Mouse (Mus musculus) kidney, postnatal 14 days (tissue): ENCODE results near the gene Helb.
"Not testable (repeated sequence)": the region's sequence is repeated elsewhere in the genome, so short reads cannot be mapped to it uniquely, and the experiment has no call there.

Experiments
- DNase-seq: peaks from one replicate; pipeline ENCODE4 v3.0.0; 2022; ENCODE audit warnings: mixed read lengths

The Helb gene

DNA sequence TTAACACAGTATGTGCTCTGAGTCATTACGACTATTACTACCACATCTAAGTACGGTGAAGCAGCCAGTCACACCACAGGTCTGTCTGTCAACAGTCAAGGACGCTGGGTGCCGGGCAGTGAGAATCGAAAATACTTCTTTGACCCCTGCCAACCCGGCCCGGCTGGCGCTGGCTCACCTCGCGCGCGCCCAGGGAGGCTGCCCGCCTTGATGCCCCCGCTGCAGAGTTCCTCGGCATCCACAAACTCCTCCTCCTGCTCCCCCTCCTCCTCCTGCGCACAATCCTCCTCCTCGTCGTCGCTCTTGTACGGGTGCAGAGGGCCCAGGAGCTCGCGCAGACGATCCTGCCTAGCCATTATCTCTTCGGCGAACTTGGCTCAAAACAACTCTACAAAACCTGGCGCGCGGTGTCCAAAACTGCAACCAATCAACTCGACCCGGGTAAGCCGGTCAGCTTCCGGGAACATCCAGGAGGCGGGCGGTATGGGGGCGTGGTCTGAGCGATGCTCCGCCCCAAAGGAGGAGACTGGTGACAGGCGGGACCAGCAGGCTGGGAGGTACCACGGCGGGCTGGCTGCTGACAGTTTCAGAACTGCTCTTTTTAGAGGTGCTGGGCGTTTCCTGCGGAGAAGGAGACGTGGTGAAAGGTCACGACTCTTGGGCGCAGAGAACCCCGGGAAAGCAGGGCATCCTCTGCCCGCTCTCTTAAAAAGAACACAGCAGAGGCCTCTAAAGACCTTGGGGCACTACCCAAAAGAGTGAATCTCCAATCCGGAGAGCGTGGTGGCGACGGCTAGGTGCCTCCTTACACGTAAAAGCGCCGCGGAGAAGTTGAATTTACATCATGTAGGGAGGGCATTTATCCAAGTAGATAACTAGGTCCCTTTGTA is at the start of gene Helb:
Gene Helb, minus strand, starts transcription at position 481 of the 890 bp plus-strand sequence.
- DNase-seq, result peak; percentile 98

DNA sequence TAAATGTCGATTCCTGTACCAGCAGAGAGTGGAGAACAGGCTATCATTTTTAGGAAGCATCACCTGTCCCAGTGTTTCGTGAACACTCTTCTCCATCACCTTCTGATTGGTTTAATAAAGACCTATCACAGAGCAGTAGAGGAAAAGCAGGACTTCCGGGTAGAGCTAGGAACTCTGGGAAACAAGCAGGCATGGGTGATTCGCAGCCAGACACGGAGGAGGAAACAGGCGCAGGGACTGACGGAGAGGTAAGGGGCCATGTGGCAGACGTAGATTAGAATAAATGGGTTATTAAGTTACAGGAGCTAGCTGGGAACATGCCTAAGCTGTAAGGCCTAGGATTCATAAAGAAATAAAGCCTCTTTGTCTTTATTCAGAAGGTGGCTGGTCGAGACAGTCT is 47.7 kb upstream of the Helb start:
- DNase-seq, result no peak

- DNase-seq, result no peak
Measured at GRCm38 (mm10) chr10:120153911-120154310, 41.1 kb upstream of the Helb start.

GRCm38 (mm10) chr10:120151672-120152071 is 38.9 kb upstream of the Helb start:
- DNase-seq, result no peak

- no peak for DNase-seq
Measured at GRCm38 (mm10) chr10:120140916-120141516, 28.2 kb upstream of the Helb start.

DNA sequence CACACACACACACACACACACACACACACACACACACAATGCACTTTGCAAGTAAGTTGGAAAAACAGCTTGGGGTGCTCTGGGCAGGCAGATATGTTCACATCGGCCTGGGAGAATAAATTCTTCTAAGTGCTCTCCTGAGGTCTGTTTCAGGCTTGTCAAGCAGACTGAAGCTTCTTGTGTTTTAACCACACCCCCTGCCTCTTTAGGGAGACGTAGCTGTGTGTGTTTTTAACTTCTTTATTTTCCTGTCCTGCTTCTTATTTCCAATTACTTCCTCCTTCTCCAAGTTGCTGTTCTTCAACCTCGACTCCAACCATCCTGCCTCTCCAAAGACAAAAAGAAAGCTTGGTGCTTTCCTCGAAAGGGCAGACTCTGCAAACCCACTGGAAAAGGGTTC is 27.4 kb upstream of the Helb start:
- no peak for DNase-seq

GRCm38 (mm10) chr10:120136020-120136562 is 23.3 kb upstream of the Helb start:
- no peak for DNase-seq

GRCm38 (mm10) chr10:120133697-120134096 is 20.9 kb upstream of the Helb start:
- DNase-seq, result no peak

GRCm38 (mm10) chr10:120130621-120131020 is 17.8 kb upstream of the Helb start:
- DNase-seq, result peak; percentile 50

DNA sequence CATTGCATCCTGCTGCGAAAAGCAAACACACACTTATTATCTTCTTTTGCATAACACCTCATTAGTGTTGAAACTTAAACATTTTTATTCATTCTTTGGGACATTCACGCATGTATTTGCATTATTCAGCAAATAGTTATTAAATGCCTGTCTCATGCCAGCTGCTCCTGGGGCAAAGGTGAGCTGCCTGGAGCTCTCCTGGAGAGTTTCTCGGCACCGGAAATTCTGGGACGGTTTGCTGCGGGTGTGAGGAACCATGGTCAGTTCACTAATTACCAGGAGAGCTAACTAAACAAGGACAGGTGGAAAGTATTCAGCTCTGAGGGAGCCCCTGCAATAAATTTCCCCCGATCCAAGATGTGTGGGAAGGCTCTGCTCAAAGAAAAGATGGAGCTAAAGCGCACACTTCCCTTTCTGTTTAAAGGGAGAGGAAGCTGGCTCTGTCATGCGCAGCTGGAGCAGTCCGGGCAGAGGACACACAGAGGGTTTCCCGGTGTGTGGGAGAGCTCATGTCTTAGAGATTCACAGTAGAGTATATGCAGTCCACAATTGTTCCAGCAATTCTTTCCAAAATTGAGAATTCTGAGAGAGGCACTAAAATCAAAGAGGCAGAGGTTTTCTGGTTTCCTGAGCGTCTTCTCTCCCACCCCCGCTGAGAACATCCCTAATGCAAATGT is 16.0 kb upstream of the Helb start:
- DNase-seq, result peak; percentile 53

DNA sequence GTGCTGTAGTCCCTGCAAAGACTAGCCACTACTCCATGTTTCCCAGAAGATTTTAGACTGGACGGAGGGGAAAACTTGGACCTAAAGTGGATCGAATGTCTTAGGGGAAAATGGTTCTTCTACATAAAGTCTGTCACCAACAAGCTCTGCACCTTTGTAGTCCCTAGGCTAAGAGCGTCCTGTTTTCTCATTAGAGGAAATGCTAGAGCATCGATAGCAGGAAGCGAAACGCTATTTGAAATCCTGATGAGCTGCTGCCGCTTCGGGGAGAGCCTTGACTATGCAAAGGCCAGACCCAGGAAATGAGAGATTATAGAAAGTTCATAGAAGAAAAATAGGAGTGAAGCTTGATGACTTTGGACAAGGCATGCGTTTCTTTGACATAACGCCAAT is 12.7 kb upstream of the Helb start:
- DNase-seq, result no peak

DNA sequence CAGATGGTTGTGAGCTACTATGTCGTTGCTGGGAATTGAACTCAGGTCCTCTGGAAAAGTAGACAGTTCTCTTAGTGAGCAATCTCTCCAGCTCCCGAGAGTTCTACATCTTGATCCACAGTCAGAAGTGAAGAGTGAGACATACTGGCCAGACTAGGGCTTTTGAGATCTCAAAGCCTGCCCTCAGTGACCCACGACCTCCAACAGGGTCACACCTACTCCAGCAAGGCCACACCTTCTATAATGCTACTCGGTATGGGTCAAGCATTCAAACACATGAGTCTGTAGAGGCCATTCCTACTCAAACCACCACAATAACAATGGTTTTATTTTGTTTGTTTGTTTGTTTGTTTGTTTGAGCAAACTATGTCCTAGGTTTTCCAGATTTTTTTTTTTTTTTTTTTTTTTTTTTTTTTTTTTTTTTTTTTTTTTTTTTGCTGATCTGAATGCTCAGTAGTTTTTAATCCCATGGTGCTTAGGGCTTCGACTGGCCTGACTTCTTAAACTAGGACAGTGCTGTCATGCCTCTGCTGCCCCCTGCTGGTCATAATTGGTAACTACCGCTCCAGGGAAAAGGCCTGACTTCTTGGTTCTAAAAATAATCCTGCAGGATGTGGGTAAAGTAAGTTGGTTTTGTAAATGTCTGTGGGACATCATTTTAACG is 12.1 kb upstream of the Helb start:
- peak; percentile 86 for DNase-seq

GRCm38 (mm10) chr10:120123721-120124120 is 10.9 kb upstream of the Helb start:
- DNase-seq, result no peak

DNA sequence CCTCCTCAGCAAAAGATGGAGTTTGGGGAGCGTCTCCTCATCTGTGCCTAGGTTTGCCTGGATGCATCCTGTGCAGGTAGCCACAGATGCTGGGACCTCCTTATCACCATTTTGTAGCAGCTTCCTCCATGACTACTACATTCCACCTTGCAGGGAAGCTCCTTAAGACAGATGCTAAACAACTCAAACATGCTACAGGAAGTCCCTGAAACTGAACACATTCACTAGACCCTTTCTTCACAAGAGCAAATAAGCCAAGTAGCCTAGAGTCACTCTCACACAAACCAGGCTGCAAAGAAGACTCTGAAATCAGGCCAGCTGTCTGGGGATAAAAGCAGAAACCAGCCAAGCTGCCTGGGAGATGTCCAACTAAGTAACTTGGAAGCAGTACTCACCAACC is 2.5 kb upstream of the Helb start:
- no peak for DNase-seq

DNA sequence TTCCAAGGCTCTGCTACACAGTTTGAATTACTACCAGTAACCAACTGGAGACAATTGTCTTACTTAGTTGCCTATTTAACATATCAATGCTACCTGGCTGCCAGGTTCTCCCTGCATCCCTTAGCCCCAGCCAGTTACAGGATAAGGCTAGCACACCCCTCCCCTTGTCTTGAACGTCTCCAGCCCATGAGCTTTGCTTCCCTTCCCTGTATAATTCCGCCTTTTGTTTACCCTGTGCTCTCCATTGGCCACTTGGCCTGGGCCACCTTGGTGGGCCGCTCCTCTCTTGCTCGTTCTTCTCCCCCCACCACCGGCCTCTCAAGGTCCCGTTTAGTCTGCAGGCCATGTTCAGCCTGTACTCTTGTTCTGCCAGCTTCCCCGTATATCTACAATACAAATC is 1.7 kb upstream of the Helb start:
- DNase-seq, result no peak

DNA sequence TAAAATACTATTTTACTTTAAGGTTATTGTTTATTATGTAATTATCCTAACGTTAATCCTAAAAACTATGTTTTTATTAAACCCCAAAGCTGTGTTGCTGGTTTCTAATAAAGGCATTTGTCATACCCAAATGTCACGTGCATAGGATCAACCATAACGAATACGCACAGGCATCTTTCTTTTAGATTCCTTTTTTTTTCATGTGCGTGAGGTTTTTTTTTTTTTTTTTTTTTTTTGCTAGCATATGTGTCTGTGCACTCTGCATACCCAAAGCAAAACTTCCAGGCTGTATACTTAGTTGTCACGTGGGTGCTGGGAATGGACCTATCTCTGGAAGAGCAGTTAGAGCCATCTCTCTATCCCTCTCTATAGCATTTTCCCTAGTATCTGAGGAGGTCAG is 1.2 kb upstream of the Helb start:
- DNase-seq, result no peak

DNA sequence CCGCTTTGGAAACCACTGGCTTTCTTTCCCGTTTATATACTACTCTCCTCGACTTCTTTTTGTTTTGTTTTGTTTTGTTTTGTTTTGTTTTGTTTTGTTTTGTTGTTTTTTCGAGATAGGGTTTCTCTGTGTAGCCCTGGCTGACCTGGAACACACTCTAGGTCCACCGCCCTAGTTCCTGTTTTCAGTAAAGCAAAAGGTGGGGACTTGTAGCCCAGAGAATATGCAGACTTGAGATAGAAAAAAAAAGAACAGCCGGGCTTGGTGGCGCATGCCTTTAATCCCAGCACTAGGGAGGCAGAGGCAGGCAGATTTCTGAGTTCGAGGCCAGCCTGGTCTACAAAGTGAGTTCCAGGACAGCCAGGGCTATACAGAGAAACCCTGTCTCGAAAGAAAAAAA is 695 bp upstream of the Helb start:
- not testable (repeated sequence) for DNase-seq

DNA sequence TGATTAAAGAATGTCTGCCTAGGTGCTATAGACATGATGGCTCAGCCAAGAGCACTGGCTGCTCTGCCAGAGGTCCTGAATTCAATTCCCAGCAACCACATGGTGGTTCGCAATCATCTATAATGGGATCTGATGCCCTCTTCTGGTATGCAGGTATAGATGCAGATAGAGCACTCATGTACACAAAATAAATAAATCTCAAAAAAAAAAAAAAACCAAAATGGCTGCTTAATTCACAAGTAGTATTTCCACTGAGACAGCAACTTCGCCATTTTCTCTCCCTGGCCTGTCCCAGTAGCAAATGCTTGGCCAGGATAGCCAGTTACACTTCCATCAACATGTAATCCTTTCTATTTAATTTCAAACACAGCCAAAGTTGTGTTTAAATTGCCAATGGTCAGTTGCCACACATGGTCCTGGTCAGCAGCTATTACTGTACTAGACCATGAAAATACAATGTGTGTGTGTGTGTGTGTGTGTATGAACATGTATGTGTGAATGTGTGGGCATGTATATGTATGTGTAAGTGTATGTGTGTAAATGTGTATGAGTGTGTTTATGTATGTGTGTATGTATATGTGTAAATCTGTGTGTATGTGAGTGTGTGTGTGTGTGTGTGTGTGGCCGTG is 982 bp downstream of the Helb start:
- no peak for DNase-seq

- DNase-seq, result no peak
Measured at GRCm38 (mm10) chr10:120100806-120101205, 12.0 kb downstream of the Helb start.

DNA sequence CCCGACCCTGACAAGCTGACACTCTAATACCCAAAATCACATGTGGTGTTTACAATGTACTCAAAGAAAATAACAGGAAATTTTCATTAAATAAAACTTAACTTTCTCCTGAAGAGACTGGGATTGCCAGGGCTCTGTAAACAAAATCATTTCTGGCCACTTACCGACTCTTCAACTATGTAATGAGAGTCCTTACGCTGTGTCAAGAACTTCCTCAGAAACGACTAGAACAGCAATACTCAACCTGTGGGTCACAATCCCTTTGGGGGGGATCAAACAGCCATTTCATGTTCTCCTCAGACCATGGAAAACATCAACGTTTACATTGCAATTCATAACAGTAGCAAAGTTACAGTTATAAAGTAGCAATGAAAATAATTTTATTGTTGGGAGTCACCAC is 15.2 kb downstream of the Helb start:
- DNase-seq, result no peak

DNA sequence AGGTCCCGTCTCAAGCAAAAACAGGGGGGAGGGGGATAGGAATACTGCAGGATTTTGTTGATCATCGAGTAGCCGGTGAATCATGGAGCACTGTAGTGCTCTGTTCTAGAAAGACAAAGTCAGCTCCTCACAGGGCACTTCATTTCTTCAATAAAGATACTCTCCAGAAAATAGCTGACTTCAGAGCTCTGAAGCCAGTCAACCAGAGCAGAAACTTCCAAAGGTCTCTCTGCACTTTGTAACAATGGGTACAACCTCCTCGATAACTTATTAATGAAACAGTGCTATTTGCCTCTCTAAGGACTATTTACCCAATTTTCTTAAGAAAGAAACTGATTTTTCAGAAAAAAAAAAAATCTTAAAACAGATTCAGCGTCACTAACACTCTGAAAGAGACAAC is 17.1 kb downstream of the Helb start:
- no peak for DNase-seq

DNA sequence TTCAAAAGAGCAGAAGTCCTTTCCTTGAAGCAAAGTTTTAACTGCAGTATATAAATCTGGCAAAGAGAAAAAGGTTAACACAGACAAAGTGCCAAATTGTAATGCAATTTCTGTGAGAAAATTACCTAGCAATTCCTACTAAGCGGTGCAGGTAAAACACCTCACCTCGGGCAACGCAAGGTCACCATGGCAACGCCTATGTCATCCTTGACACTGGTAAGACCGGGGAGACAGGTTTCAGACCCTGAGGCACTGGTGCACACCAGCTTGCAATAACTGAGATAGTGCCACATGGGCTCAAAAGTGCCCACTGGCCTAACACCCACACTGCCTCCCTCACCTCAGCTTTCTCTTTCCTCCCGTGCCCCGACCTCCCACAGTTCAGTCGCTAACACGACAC is 17.7 kb downstream of the Helb start:
- DNase-seq, result no peak

- no peak for DNase-seq
Measured at GRCm38 (mm10) chr10:120092548-120092947, 20.2 kb downstream of the Helb start.
